Mouse (Mus musculus): ENCODE data around the gene Nav2. TPM values are rescaled to one million over a fixed set of nuclear protein-coding genes. Genes with fewer than 3 reads are reported as not detected.

Gene Nav2
- polyA plus RNA-seq, 1 experiment from 2014 or later: 24.2 TPM

GRCm38 (mm10) chr7:48958528-48959315 is 50.2 kb downstream of the Nav2 start:
- no peaks in the 10 kb centered on the region for H3K9me3 ChIP-seq
- peaks cover 57% of the 10 kb centered on the region for H3K4me1 ChIP-seq (replicated peaks)
- peak overlapping the region; percentile 76 for H3K4me3 ChIP-seq
- 1% methylated on average over 32 of the region's 32 CpGs for WGBS
- H3K27ac ChIP-seq: peak overlapping the region; percentile 88
- no peaks in the 10 kb centered on the region for H3K36me3 ChIP-seq
- ATAC-seq (ENCODE audit: low FRiP score): peak; percentile 95
- H3K4me2 ChIP-seq: peak overlapping the region; percentile 84
- peaks cover 17% of the 10 kb centered on the region; the same call in 1 of the 2 replicates for H3K27me3 ChIP-seq
- peak overlapping the region; percentile 85 for H3K9ac ChIP-seq

- Histone ChIP-seq H3K27ac (peak overlapping the region; percentile 88), H3K9me3 (no peaks in the 10 kb centered on the region), H3K4me2 (peak overlapping the region; percentile 84), H3K4me1 (replicated peaks) (peaks cover 63% of the 10 kb centered on the region), H3K27me3 (peaks cover 15% of the 10 kb centered on the region; the same call in 1 of the 2 replicates), H3K9ac (peak overlapping the region; percentile 85), H3K4me3 (peak overlapping the region; percentile 76), H3K36me3 (no peaks in the 10 kb centered on the region)
- ATAC-seq (ENCODE audit: low FRiP score): peak; percentile 52
- WGBS: 2% methylated on average over 13 of the region's 13 CpGs
These were observed 50.8 kb downstream of the Nav2 start for GRCm38 (mm10) chr7:48959316-48959661.

- H3K9ac ChIP-seq: peak overlapping the region; percentile 85
- ATAC-seq (ENCODE audit: low FRiP score): no peak; the same call in 1 of the 2 replicates
- peak overlapping the region; percentile 88 for H3K27ac ChIP-seq
- WGBS: 3% methylated on average over 10 of the region's 10 CpGs
- H3K4me3 ChIP-seq: peak overlapping the region; percentile 76
- no peaks in the 10 kb centered on the region for H3K36me3 ChIP-seq
- H3K4me2 ChIP-seq: peak overlapping the region; percentile 84
- H3K9me3 ChIP-seq: no peaks in the 10 kb centered on the region
- peaks cover 71% of the 10 kb centered on the region for H3K4me1 ChIP-seq (replicated peaks)
- H3K27me3 ChIP-seq: peaks cover 12% of the 10 kb centered on the region; the same call in 1 of the 2 replicates
These were observed 51.6 kb downstream of the Nav2 start for GRCm38 (mm10) chr7:48960152-48960551.

GRCm38 (mm10) chr7:48961501-48961900 is 53.0 kb downstream of the Nav2 start:
- peak overlapping the region; percentile 84 for H3K4me2 ChIP-seq
- H3K9me3 ChIP-seq: no peaks in the 10 kb centered on the region
- H3K9ac ChIP-seq: peak overlapping the region; percentile 85
- H3K4me3 ChIP-seq: peak overlapping the region; percentile 76
- H3K36me3 ChIP-seq: no peaks in the 10 kb centered on the region
- peaks cover 84% of the 10 kb centered on the region for H3K4me1 ChIP-seq (replicated peaks)
- no peak overlapping the region for H3K27ac ChIP-seq
- 26% methylated on average over 8 of the region's 8 CpGs for WGBS
- no peak for ATAC-seq (ENCODE audit: low FRiP score)
- peaks cover 12% of the 10 kb centered on the region; the same call in 1 of the 2 replicates for H3K27me3 ChIP-seq

GRCm38 (mm10) chr7:48961935-48962334 is 53.4 kb downstream of the Nav2 start:
- H3K36me3 ChIP-seq: no peaks in the 10 kb centered on the region
- H3K4me2 ChIP-seq: peak overlapping the region; percentile 84
- 41% methylated on average over 4 of the region's 4 CpGs for WGBS
- H3K4me3 ChIP-seq: peak overlapping the region; percentile 76
- no peaks in the 10 kb centered on the region for H3K9me3 ChIP-seq
- ATAC-seq (ENCODE audit: low FRiP score): no peak
- no peak overlapping the region for H3K27ac ChIP-seq
- peak overlapping the region; percentile 85 for H3K9ac ChIP-seq
- H3K27me3 ChIP-seq: peaks cover 9% of the 10 kb centered on the region; the same call in 1 of the 2 replicates
- H3K4me1 ChIP-seq (replicated peaks): peaks cover 87% of the 10 kb centered on the region

- H3K27ac ChIP-seq: peak overlapping the region; percentile 78
- WGBS: 28% methylated on average over 5 of the region's 5 CpGs
- H3K4me1 ChIP-seq (replicated peaks): peaks cover 92% of the 10 kb centered on the region
- peak overlapping the region; percentile 85 for H3K9ac ChIP-seq
- H3K4me2 ChIP-seq: peak overlapping the region; percentile 84
- no peak for ATAC-seq (ENCODE audit: low FRiP score)
- peak overlapping the region; percentile 19 for H3K4me3 ChIP-seq
- H3K36me3 ChIP-seq: no peaks in the 10 kb centered on the region
- H3K27me3 ChIP-seq: no peaks in the 10 kb centered on the region
- no peaks in the 10 kb centered on the region for H3K9me3 ChIP-seq
These were observed 54.6 kb downstream of the Nav2 start for GRCm38 (mm10) chr7:48963112-48963511.

- no peaks in the 10 kb centered on the region for H3K36me3 ChIP-seq
- no peaks in the 10 kb centered on the region for H3K9me3 ChIP-seq
- 14% methylated on average over 4 of the region's 4 CpGs for WGBS
- peak overlapping the region; percentile 19; the same call in 1 of the 2 replicates for H3K4me3 ChIP-seq
- H3K4me2 ChIP-seq: peak overlapping the region; percentile 84
- no peaks in the 10 kb centered on the region for H3K27me3 ChIP-seq
- peak overlapping the region; percentile 85 for H3K9ac ChIP-seq
- H3K27ac ChIP-seq: peak overlapping the region; percentile 78
- H3K4me1 ChIP-seq (replicated peaks): peaks cover 92% of the 10 kb centered on the region
- no peak for ATAC-seq (ENCODE audit: low FRiP score)
These were observed 55.0 kb downstream of the Nav2 start for GRCm38 (mm10) chr7:48963554-48963953.

GRCm38 (mm10) chr7:48965796-48966512 is 57.4 kb downstream of the Nav2 start:
- Histone ChIP-seq H3K4me3 (peak overlapping the region; percentile 25), H3K4me2 (peak overlapping the region; percentile 51), H3K9me3 (no peaks in the 10 kb centered on the region), H3K4me1 (replicated peaks) (peaks cover 85% of the 10 kb centered on the region), H3K27me3 (no peaks in the 10 kb centered on the region), H3K9ac (peak overlapping the region; percentile 9), H3K36me3 (no peaks in the 10 kb centered on the region), H3K27ac (peak overlapping the region; percentile 82)
- 20% methylated on average over 12 of the region's 12 CpGs for WGBS
- 0 out of 2 replicates have a peak, but pooled peaks have one; percentile 44 for ATAC-seq (ENCODE audit: low FRiP score)

- H3K4me1 ChIP-seq (replicated peaks): peaks cover 69% of the 10 kb centered on the region
- no peaks in the 10 kb centered on the region for H3K9me3 ChIP-seq
- no peaks in the 10 kb centered on the region for H3K36me3 ChIP-seq
- 35% methylated on average over 7 of the region's 7 CpGs for WGBS
- no peak overlapping the region for H3K4me2 ChIP-seq
- no peak for ATAC-seq (ENCODE audit: low FRiP score)
- H3K27me3 ChIP-seq: no peaks in the 10 kb centered on the region
- H3K4me3 ChIP-seq: no peak overlapping the region
- H3K9ac ChIP-seq: no peak overlapping the region
- H3K27ac ChIP-seq: no peak overlapping the region
These were observed 72.5 kb downstream of the Nav2 start for GRCm38 (mm10) chr7:48981013-48981412.

GRCm38 (mm10) chr7:48981814-48982213 is 73.3 kb downstream of the Nav2 start:
- Histone ChIP-seq H3K36me3 (no peaks in the 10 kb centered on the region), H3K9me3 (no peaks in the 10 kb centered on the region), H3K4me2 (no peak overlapping the region), H3K4me1 (replicated peaks) (peaks cover 68% of the 10 kb centered on the region), H3K27ac (0 out of 2 replicates have a peak overlapping the region, but pooled peaks have one; percentile 2), H3K4me3 (no peak overlapping the region), H3K9ac (no peak overlapping the region), H3K27me3 (no peaks in the 10 kb centered on the region)
- 17% methylated on average over 3 of the region's 3 CpGs for WGBS
- ATAC-seq (ENCODE audit: low FRiP score): no peak

GRCm38 (mm10) chr7:48982573-48982972 is 74.1 kb downstream of the Nav2 start:
- H3K4me3 ChIP-seq: no peak overlapping the region
- ATAC-seq (ENCODE audit: low FRiP score): no peak
- no peaks in the 10 kb centered on the region for H3K9me3 ChIP-seq
- no peaks in the 10 kb centered on the region for H3K27me3 ChIP-seq
- no peak overlapping the region for H3K9ac ChIP-seq
- 41% methylated on average over 7 of the region's 7 CpGs for WGBS
- peaks cover 62% of the 10 kb centered on the region for H3K4me1 ChIP-seq (replicated peaks)
- H3K27ac ChIP-seq: no peak overlapping the region
- H3K4me2 ChIP-seq: no peak overlapping the region
- no peaks in the 10 kb centered on the region for H3K36me3 ChIP-seq

GRCm38 (mm10) chr7:48991911-48992552 is 83.5 kb downstream of the Nav2 start:
- Histone ChIP-seq H3K9ac (peak overlapping the region; percentile 8; the same call in 1 of the 2 replicates), H3K4me1 (replicated peaks) (peaks cover 61% of the 10 kb centered on the region), H3K27ac (no peak overlapping the region), H3K4me3 (no peak overlapping the region), H3K9me3 (no peaks in the 10 kb centered on the region), H3K27me3 (no peaks in the 10 kb centered on the region), H3K36me3 (no peaks in the 10 kb centered on the region), H3K4me2 (no peak overlapping the region)
- WGBS: 45% methylated on average over 8 of the region's 8 CpGs
- no peak for ATAC-seq (ENCODE audit: low FRiP score)

Data from hindbrain, embryonic 13.5 days (tissue).